Mouse (Mus musculus): ENCODE measurements around the gene Dalrd3.

Gene Dalrd3

GRCm38 (mm10) chr9:108569381-108570206, at the start of gene Dalrd3:
Gene Dalrd3, plus strand, starts transcription at chr9:108569886.
- DNase-seq (ENCODE audit: low read depth, low spot score): peak; percentile 98

GRCm38 (mm10) chr9:108521604-108522003, 48.1 kb upstream of the Dalrd3 start:
- DNase-seq (ENCODE audit: low read depth, low spot score): no peak

GRCm38 (mm10) chr9:108523341-108523740, 46.3 kb upstream of the Dalrd3 start:
- no peak for DNase-seq (ENCODE audit: low read depth, low spot score)

DNA sequence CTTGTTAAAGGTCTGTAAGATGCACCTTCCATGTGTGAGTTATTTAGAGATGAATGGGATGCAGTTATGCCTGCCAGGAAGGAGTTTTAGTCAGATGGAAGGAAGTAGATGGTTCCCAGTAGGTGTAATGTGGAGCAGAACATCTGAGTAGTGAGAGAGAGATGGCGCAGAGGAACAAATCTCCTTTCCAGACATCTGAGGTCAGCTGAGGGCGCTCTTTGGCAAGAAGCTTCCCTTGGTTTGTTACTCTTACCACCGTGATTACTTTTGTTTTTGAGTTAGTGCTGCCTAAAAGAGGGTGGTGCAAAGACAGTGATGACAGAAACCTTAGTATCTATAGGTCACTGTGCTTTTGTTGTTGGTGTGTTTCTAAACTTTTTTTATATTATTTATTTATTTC, 44.3 kb upstream of the Dalrd3 start:
- DNase-seq (ENCODE audit: low read depth, low spot score): no peak

- no peak for DNase-seq (ENCODE audit: low read depth, low spot score)
Observed at GRCm38 (mm10) chr9:108530954-108531353, 38.7 kb upstream of the Dalrd3 start.

DNA sequence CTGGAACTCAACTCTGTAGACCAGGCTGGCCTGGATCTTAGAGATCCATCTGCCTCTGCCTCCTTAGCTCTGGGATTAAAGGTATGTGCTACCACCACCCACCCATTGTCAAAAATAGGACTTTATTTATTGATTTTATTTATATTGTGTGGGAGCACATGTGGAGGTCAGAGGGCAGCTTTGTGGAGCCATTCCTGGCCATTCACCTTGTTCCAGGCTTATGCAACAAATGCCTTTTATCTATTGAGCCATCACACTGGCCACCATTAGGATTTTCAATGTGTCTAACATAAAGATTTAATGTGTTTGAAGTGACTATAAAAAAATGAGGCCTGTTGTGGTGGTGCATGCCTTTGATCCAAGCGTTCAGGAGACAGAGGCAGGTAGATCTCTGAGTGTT, 38.2 kb upstream of the Dalrd3 start:
- DNase-seq (ENCODE audit: low read depth, low spot score): no peak

DNA sequence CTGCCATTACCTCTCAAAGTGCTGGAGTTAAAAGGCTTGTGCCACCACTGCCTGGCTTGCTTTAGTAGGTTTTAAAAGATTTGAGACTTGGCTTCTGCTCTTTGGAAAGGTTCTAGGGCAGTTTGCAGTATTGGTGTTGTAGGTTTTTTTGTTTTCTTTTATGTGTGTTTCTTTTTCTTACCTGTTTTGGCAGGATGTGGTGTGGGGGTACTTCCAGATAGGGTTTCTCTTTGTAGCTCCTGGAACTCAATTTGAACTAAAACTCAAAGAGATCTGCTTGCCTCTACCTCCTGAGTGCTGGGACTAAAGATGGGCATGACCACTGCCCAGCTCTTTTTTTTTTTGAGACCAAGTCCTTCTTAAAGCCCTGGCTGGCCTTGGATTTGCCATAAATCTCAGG, 28.8 kb upstream of the Dalrd3 start:
- DNase-seq (ENCODE audit: low read depth, low spot score): no peak

DNA sequence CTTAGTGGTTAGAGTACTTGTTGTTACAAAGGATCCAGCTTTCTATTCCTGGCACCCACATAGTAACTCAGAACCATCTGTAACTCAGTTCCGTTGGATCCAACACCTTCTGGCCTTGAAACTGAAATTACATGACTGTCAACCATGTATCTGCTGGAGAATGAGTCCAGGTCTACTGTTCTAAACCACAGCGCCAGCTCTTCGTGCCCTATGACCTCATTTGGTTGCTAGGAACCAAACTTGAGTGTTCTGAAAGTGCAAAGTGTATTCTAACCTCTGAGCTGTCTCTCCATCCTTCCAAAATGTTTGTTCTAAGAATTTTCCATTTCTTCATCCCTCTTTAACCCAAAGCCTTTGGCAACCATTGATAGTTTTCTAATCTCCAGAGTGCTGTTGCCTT, 23.7 kb upstream of the Dalrd3 start:
- DNase-seq (ENCODE audit: low read depth, low spot score): no peak

DNA sequence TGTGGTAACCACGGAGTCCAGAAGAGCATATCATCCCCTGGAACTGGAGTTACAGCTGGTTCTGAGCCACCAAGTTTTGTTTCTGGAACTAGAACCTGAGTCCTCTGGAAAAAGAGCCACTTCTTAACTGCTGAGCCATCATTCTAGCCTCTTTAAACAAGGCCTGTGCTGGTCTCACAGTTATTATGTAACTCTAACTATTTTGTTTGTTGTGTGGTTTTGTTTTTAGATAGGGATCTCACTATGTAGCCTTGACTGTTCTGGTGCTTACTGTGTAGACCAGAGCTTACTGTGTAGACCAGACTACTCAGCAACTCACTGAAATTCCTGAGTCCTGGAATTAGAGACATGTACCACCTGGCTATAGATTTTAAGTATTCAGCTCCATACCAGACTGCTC, 22.8 kb upstream of the Dalrd3 start:
- no peak for DNase-seq (ENCODE audit: low read depth, low spot score)

GRCm38 (mm10) chr9:108559169-108559568, 10.5 kb upstream of the Dalrd3 start:
- DNase-seq (ENCODE audit: low read depth, low spot score): no peak

DNA sequence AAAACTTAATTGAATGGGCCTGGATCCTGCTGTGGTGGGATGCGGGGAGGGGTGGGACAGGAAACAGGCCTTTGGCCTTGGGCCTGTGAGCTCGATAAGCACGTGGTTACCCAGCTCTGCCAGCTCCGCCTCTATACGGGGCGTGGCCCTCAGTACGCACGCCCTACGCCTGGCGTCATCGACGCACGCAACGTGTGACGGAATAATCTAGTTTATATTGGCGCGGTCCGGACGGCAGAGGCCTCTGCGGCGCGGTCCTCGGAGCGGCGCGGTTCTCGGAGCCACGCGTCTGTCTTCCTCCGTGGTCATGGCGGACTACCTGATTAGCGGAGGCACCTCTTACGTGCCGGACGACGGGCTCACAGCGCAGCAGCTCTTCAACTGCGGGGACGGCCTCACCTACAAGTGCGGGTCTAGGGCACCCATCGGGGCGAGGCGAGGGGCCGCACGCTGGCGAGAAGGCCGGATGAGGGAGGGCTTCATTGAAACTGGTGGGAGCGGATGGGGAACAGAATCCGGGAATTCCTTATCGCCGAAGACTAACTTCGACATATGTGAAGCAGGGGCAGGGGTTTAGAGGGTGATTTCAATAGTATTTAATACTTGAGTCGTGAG, 9.4 kb upstream of the Dalrd3 start, which contains the start of gene Impdh2:
Gene Impdh2 (plus strand): TSS at position 60 of the 615 bp plus-strand sequence.
- DNase-seq (ENCODE audit: low read depth, low spot score): peak; percentile 99

- no peak for DNase-seq (ENCODE audit: low read depth, low spot score)
Observed at GRCm38 (mm10) chr9:108563671-108564070, 6.0 kb upstream of the Dalrd3 start.

- no peak for DNase-seq (ENCODE audit: low read depth, low spot score)
Observed at GRCm38 (mm10) chr9:108564131-108564530, 5.6 kb upstream of the Dalrd3 start.

- no peak for DNase-seq (ENCODE audit: low read depth, low spot score)
Observed at GRCm38 (mm10) chr9:108565881-108566814, 3.5 kb upstream of the Dalrd3 start.

GRCm38 (mm10) chr9:108566815-108567776, 2.6 kb upstream of the Dalrd3 start, which contains the start of gene Ndufaf3:
Gene Ndufaf3, minus strand, starts transcription at chr9:108567434.
- DNase-seq (ENCODE audit: low read depth, low spot score): peak; percentile 98

DNA sequence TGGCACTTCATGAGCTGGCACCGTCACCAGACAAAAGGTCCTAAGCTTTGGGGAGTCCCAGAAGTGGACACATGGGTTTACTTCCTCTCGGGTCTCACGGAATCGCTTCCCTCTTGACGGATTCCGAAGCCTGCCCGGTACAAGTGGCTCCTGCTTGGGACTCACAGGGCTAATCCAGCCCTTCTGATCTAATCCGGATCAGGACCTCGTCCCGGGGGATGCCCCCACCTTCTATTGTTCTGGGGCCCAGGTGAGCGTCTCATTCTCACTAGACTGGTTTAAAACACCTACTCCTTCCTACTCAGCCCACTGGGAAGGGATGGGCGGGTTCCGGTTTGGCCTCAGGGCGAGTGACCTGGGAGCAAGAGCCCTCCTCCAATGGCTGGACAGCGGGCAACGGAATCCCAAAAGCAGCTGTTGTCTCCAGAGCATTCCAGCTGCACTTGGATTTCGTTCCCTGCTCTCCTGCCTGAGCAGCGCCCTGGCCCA, 1.7 kb upstream of the Dalrd3 start:
- DNase-seq (ENCODE audit: low read depth, low spot score): no peak

GRCm38 (mm10) chr9:108568511-108568921, 1.2 kb upstream of the Dalrd3 start:
- peak; percentile 70 for DNase-seq (ENCODE audit: low read depth, low spot score)

GRCm38 (mm10) chr9:108570207-108570896, 666 bp downstream of the Dalrd3 start:
- DNase-seq (ENCODE audit: low read depth, low spot score): peak; percentile 91

DNA sequence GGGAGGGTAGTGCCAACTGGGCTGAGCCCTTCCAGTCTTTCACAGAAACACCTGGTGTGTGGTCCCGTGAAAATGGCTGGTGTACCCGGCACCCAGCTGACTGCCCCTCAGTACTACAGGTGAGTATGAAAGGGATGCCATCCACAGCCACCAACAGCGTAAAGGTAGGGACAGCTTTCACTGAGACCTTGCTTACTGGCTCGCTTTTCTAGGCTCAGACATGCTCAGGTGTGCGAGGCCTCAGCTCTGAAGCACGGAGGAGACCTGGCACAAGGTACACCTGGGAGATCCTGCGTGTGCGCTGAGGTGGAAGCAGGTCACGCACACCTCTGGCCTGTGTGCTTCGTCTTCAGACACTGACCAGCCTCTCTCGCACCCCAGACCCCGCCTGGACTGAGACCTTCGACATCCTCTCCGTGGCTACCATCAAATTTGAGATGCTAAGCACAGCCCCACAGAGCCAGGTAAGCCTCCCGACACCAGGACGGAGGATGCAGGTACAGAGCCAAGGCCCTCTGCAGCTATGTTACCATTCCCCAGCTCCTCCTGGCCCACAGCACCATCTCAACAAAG, 1.8 kb downstream of the Dalrd3 start:
- no peak for DNase-seq (ENCODE audit: low read depth, low spot score)

GRCm38 (mm10) chr9:108572321-108572720, 2.6 kb downstream of the Dalrd3 start:
- no peak for DNase-seq (ENCODE audit: low read depth, low spot score)

Measured in A20 (cell line).